Mouse (Mus musculus) neural tube, embryonic 14.5 days (tissue): ENCODE data around the gene Cyp17a1. TPM values are rescaled to one million over a fixed set of nuclear protein-coding genes. Genes with fewer than 3 reads are reported as not detected.

ENCODE experiments used
- ATAC-seq: fragments of 200-750 bp; cut with Nextera tagmentation; 2 replicates; pipeline ENCODE4 v1.8.0; 2017; ENCODE audit warnings: low read depth, mild to moderate bottlenecking, moderate TSS enrichment, moderate library complexity
- H3K27ac ChIP-seq: fragments of 300-500 bp; sonication (generic); 2 replicates; pipeline ENCODE4 v1.5.1; 2014; ENCODE audit warnings: low read depth, mild to moderate bottlenecking, control low read depth, low read length, moderate library complexity, mixed read lengths
- H3K27me3 ChIP-seq: fragments of 300-500 bp; sonication (generic); 2 replicates; pipeline ENCODE4 v1.6.1; 2014; ENCODE audit warnings: low read length; ENCODE audit not compliant: control insufficient read depth, insufficient read depth
- H3K36me3 ChIP-seq: fragments of 300-500 bp; sonication (generic); 2 replicates; pipeline ENCODE4 v1.6.1; 2014; ENCODE audit warnings: low read length, mixed read lengths; ENCODE audit not compliant: control insufficient read depth, insufficient read depth
- H3K4me1 ChIP-seq: fragments of 300-500 bp; sonication (generic); 2 replicates; pipeline ENCODE4 v1.6.1; 2014; ENCODE audit warnings: low read length; ENCODE audit not compliant: control insufficient read depth, insufficient read depth
- H3K4me2 ChIP-seq: fragments of 300-500 bp; sonication (generic); 2 replicates; pipeline ENCODE4 v1.6.1; 2014; ENCODE audit warnings: mild to moderate bottlenecking, low read depth, low read length, control low read depth
- H3K4me3 ChIP-seq: fragments of 300-500 bp; sonication (generic); 2 replicates; pipeline ENCODE4 v1.5.1; 2014; ENCODE audit warnings: low read depth, low read length, control low read depth, mixed read lengths
- H3K9ac ChIP-seq: fragments of 300-500 bp; sonication (generic); replicated peaks from 2 replicates; pipeline ENCODE4 v1.6.1; 2014; ENCODE audit warnings: low read depth, mild to moderate bottlenecking, control low read depth, low read length, mixed read lengths
- H3K9me3 ChIP-seq: fragments of 300-500 bp; sonication (generic); 2 replicates; pipeline ENCODE4 v1.6.1; 2016; ENCODE audit warnings: low read length; ENCODE audit not compliant: control insufficient read depth
- WGBS: fragments of 180-500 bp; shearing (Covaris S2); extraction: QIAGEN DNeasy Blood & Tissue Kit; methylation state at CpG from one replicate; pipeline ENCODE4 v1.1.7; 2014; 5-methylcytosine and 5-hydroxymethylcytosine counted together
- polyA plus RNA-seq: library from polyadenylated mRNA; unstranded; fragments of >200 nt; fragmentation: Nextera tagmentation; extraction: Ambion mirVana; gene quantifications from 2 replicates; pipeline ENCODE4 v1.2.1, GENCODE M21; 2014

Gene Cyp17a1
- 0.35 TPM in 1 of 2 replicates, not detected in the other for polyA plus RNA-seq

DNA sequence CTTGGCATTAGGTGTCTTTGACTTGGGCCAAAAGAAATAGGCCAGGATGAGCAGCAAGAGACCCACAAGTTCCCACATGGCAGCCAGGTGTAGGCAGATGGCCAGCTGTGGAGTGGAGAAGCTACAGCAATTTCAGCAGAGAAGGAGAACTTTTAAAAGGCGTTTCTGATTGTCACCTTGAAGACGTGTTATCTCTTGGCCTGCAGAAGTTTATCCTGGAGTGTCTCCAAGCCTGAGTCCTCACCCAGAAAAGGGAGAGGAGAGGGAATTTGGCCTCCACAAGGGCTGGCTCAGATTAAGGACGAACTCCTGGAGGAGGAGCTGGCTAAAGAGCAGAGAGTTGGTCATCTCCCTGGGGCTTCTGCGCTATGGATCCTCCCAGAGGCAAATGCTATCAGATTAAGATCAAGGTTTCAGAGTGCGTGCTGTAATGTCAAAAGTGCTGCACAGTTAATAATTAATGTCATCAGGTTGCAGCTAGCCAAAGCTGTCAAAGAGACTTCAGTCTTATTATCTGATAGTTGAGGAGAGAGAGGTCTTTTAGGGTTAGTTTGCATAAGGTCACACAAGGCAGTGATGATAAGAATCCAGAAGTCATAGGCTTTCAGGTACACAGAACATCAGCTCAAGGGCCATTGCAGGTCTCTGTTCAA, at the start of gene Cyp17a1:
TSS of gene Cyp17a1 (minus strand) at position 407 of the 653 bp plus-strand sequence.
- no peak for ATAC-seq
- H3K27me3 ChIP-seq, result no peaks in the 10 kb centered on the region; the same call in 1 of the 2 replicates
- whole genome bisulfite sequencing, result 83% methylated on average over 5 of the region's 5 CpGs
- H3K27ac ChIP-seq, result no peak within 1 kb of the TSS
- no peak within 1 kb of the TSS for H3K9ac ChIP-seq
- H3K36me3 ChIP-seq, result no peaks in the 10 kb centered on the region
- H3K4me2 ChIP-seq, result no peak within 1 kb of the TSS
- no peaks in the 10 kb centered on the region for H3K4me1 ChIP-seq
- H3K9me3 ChIP-seq, result no peaks in the 10 kb centered on the region
- H3K4me3 ChIP-seq, result no peak within 1 kb of the TSS

DNA sequence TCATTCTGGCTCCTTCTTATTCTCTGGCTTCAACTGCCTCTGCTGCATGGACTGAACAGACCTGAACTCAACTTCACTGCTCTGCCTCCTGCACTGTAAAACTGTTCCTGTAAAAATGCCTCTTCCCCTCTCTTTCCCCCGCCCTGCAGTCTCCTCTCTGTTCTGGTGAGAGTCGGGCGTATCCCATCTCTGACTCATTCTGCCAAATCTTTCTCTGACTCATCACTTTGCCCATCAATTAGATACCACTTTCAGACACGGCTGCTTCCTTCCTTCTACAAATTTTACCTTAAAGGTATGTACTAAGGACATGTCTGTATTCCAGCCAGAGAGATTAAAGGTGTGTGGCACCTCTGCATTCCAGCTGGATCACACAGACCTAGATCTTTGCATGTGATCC, 45.2 kb upstream of the Cyp17a1 start:
- no peak for ATAC-seq
- H3K9me3 ChIP-seq, result no peaks in the 10 kb centered on the region
- no peaks in the 10 kb centered on the region for H3K4me1 ChIP-seq
- no peak overlapping the region for H3K4me2 ChIP-seq
- no peak overlapping the region for H3K4me3 ChIP-seq
- no peak overlapping the region for H3K9ac ChIP-seq
- 92% methylated on average over 4 of the region's 4 CpGs for WGBS
- H3K36me3 ChIP-seq, result no peaks in the 10 kb centered on the region
- no peak overlapping the region for H3K27ac ChIP-seq
- no peaks in the 10 kb centered on the region for H3K27me3 ChIP-seq

DNA sequence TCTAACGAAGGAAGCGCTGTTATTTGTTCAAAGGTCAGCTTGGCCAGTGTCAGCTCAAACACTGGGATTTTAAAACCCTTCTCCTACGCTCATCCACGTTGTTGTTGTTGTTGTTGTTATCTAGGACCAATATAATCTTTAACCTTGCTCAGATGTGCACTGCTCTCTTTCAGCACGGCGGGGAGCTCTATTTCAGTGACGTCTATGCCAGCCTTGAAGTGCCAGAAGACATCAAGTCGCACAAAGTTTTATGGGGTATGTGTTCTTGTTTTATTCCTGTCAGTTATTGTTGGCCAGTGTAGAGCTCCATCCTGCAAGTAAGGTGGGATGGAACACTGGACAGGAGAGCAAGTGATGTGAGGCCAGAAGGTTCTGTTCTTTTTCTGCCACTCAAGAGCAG, 42.0 kb upstream of the Cyp17a1 start:
- Histone ChIP-seq H3K9ac (no peak overlapping the region), H3K4me3 (no peak overlapping the region), H3K36me3 (no peaks in the 10 kb centered on the region), H3K9me3 (no peaks in the 10 kb centered on the region), H3K27me3 (no peaks in the 10 kb centered on the region), H3K4me1 (no peaks in the 10 kb centered on the region), H3K4me2 (no peak overlapping the region), H3K27ac (no peak overlapping the region)
- ATAC-seq, result no peak
- 87% methylated on average over 8 of the region's 8 CpGs for WGBS

DNA sequence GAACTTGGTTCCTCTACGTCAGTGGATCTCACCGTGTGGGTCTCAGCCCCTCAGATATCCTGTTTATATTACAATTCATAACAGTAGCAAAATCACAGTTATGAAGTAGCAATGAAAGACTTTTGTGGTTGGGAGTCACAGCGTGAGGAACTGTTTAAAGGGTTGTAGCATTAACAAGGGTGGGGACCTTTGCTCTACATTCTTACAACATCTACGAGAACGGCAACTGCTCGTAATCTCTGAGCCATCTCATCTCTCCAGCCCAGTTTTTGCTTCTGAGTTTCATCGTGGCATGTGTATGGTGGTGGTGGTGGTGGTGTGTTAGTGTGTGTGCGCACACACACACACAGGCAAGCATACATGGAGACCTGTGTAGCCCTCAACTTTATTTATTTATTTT, 41.3 kb upstream of the Cyp17a1 start:
- H3K36me3 ChIP-seq, result no peaks in the 10 kb centered on the region
- H3K9me3 ChIP-seq, result no peaks in the 10 kb centered on the region
- H3K4me2 ChIP-seq, result no peak overlapping the region
- no peak overlapping the region for H3K9ac ChIP-seq
- no peak for ATAC-seq
- WGBS, result 94% methylated on average over 8 of the region's 8 CpGs
- H3K27ac ChIP-seq, result no peak overlapping the region
- no peaks in the 10 kb centered on the region for H3K27me3 ChIP-seq
- H3K4me1 ChIP-seq, result no peaks in the 10 kb centered on the region
- H3K4me3 ChIP-seq, result no peak overlapping the region

DNA sequence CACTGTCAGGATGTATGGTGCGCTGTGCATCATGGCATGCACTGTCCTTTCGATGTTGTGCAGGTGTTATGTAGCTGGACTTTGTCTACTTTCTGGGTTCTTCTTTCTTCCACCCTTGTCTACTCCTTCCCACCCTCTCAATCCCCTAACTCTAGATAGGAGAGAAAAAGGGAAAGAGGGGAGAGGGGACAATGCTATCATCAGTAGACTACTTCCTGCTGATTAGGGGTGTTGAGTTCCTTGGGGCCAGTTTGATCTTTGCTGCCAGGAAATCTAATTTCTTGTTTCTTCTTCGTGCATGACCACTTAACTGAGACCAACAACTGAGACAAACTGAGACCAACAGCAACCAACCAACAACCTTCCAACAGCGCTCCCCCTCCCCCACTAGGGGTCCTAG, 37.6 kb upstream of the Cyp17a1 start:
- H3K27ac ChIP-seq, result no peak overlapping the region
- WGBS, result 96% methylated on average over 4 of the region's 4 CpGs
- no peak overlapping the region for H3K9ac ChIP-seq
- ATAC-seq, result no peak
- peaks cover 9% of the 10 kb centered on the region; the same call in 1 of the 2 replicates for H3K4me1 ChIP-seq
- H3K9me3 ChIP-seq, result no peaks in the 10 kb centered on the region
- no peak overlapping the region for H3K4me2 ChIP-seq
- H3K27me3 ChIP-seq, result no peaks in the 10 kb centered on the region
- H3K4me3 ChIP-seq, result no peak overlapping the region
- H3K36me3 ChIP-seq, result no peaks in the 10 kb centered on the region

DNA sequence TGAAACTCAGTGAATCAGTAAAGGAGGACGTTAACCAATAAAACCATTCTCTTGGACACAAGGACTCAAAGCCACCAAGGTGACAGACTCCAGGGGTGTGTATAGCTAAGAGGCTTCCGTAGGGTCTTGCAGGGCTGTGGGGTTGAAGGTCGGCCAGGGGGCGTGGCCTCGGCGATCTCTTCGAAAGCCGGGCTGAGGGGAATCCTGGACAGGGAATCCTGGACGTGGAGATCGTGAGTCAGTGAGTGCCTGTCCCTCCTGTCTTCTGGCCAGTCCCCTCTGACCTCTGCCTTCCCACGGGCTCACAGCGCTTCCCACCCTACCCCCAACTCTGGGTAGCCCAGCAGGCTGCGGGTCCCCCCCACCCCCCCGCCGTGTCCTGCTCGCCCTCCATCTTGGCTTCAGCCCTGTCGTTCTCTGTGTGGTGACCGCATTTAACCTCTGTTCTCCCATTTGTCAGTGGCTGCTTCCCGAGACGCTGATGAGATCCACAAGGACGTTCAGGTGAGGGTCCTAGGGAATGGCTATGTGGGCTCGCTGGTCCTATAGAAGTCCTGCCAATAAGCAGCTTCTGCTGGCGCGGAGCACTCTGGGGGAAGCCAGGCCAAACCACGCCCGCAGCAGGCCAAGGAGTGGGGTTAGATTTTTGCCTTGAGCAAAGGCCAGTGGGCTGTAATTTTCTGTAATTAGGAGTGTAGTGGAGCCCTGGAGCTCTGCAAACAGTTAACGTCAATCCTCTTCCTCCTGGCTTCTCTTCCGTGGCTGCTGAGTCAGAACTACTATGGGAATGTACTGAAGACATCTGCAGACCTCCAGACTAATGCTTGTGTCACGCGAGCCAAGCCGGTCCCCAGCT, 34.6 kb upstream of the Cyp17a1 start, which contains the start of gene As3mt:
TSS of gene As3mt (plus strand) at position 163 of the 856 bp plus-strand sequence.
- H3K27ac ChIP-seq, result 0 out of 2 replicates have a peak within 1 kb of the TSS, but pooled peaks have one; percentile 6
- no peaks in the 10 kb centered on the region for H3K36me3 ChIP-seq
- peak within 1 kb of the TSS; percentile 39 for H3K4me3 ChIP-seq
- H3K9me3 ChIP-seq, result no peaks in the 10 kb centered on the region
- H3K4me1 ChIP-seq, result peaks cover 9% of the 10 kb centered on the region; the same call in 1 of the 2 replicates
- no peaks in the 10 kb centered on the region for H3K27me3 ChIP-seq
- 12% methylated on average over 31 of the region's 31 CpGs for WGBS
- H3K9ac ChIP-seq, result peak within 1 kb of the TSS; percentile 46
- peak; percentile 24; the same call in 1 of the 2 replicates for ATAC-seq
- peak within 1 kb of the TSS; percentile 65 for H3K4me2 ChIP-seq

DNA sequence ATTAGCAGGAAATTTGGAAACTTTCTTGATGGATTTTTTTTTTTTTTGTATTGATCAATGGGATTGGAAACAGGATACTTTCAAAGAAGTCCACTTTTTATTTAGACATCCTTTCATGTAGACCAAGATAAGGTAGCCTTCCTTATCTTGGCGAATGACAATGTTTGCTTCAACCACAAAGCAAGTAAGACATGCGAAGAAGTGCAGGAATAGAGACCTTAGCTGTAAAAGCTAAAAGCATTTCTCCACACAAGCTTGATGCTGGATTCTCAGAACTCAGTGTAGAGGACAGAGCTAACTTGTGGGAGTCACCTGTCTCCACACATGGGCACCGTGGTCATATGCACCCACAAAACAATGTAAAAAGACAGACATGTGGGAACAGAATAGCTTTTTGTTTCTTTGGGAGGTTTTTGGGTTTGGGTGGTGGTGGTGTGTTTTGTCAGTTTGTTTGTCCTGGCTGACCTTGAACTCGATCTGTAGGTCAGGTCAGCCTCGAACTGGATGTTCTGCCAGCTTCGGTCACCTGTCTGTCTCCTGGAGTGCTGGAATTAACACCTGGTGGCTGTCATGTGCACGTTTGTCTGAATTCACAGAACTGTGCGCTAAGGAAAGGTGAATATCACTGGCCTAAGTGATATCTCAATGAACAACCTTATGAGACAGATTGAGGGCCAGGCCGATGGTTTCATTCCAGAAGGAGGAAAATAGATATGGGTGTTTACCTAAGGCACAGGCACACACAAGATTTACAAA, 33.7 kb upstream of the Cyp17a1 start:
- ATAC-seq, result no peak
- H3K4me1 ChIP-seq, result peaks cover 9% of the 10 kb centered on the region; the same call in 1 of the 2 replicates
- no peaks in the 10 kb centered on the region for H3K9me3 ChIP-seq
- H3K9ac ChIP-seq, result peak overlapping the region; percentile 46; the same call in 1 of the 2 replicates
- no peaks in the 10 kb centered on the region for H3K27me3 ChIP-seq
- H3K27ac ChIP-seq, result no peak overlapping the region
- 83% methylated on average over 9 of the region's 9 CpGs for WGBS
- peak overlapping the region; percentile 39 for H3K4me3 ChIP-seq
- peak overlapping the region; percentile 65; the same call in 1 of the 2 replicates for H3K4me2 ChIP-seq
- no peaks in the 10 kb centered on the region for H3K36me3 ChIP-seq

DNA sequence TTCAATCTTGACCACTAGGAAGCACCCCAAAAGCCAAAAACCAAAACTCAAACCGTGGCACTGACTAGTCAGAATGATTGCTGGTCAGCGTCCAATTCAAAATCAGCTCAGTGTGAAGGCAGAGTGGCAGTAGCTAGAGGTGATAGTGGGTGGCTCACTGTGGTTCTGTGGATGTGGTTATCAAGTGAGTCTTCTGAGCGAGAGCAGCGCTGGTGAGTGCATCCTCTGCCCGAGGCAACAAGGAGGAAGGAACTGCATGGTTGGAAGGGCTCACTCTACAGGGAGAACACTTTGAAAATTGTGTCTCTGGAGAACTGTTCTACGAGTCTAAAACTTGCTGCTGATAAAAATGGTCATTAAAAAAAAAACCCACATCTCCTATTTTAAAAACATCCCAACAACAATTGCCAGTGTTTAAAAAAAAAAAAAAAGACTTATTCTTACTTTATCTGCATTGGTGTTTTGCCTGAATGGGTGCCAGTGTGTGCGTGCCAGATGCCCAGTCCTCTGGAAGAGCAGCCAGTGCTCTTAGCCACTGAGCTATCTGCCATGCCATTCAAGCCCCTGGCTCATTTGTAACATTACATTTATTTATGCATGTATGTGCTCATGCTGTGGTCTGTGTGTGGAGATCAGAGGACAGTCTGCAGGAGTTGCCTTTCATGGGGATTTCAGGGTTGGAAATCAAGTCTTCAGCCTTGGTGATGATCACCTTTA, 33.0 kb upstream of the Cyp17a1 start:
- H3K27me3 ChIP-seq, result no peaks in the 10 kb centered on the region
- H3K36me3 ChIP-seq, result no peaks in the 10 kb centered on the region
- H3K9me3 ChIP-seq, result no peaks in the 10 kb centered on the region
- no peak overlapping the region for H3K27ac ChIP-seq
- no peak for ATAC-seq
- WGBS, result 69% methylated on average over 7 of the region's 7 CpGs
- no peak overlapping the region for H3K4me3 ChIP-seq
- no peak overlapping the region for H3K4me2 ChIP-seq
- H3K9ac ChIP-seq, result no peak overlapping the region
- peaks cover 9% of the 10 kb centered on the region; the same call in 1 of the 2 replicates for H3K4me1 ChIP-seq
